Mouse (Mus musculus) heart, embryonic 16.5 days (tissue): Measurements from ENCODE around the gene Trove2. TPM values are rescaled to one million over a fixed set of nuclear protein-coding genes. Genes with fewer than 3 reads are reported as not detected.
"Not testable (repeated sequence)": the region's sequence is repeated elsewhere in the genome, so short reads cannot be mapped to it uniquely, and the experiment has no call there.

Experiments used
- ATAC-seq: fragments of 200-750 bp; cut with Nextera tagmentation; replicated peaks from 2 replicates; pipeline ENCODE4 v1.8.0; 2017; ENCODE audit warnings: moderate number of reproducible peaks; ENCODE audit not compliant: insufficient read depth, low FRiP score; ENCODE audit errors: extremely low read depth
- H3K27ac ChIP-seq: fragments of 300-500 bp; sonication (generic); 2 replicates; pipeline ENCODE4 v1.5.1; 2014; ENCODE audit warnings: mild to moderate bottlenecking, low read length, control low read depth, moderate library complexity
- H3K27me3 ChIP-seq: fragments of 300-500 bp; sonication (generic); 2 replicates; pipeline ENCODE4 v1.6.1; 2014; ENCODE audit warnings: low read length, mixed read lengths; ENCODE audit not compliant: control insufficient read depth, insufficient read depth
- H3K36me3 ChIP-seq: fragments of 300-500 bp; sonication (generic); 2 replicates; pipeline ENCODE4 v1.6.1; 2014; ENCODE audit not compliant: control insufficient read depth, insufficient read depth
- H3K4me1 ChIP-seq: fragments of 300-500 bp; sonication (generic); 2 replicates; pipeline ENCODE4 v1.6.1; 2014; ENCODE audit warnings: low read length, mixed read lengths; ENCODE audit not compliant: control insufficient read depth, insufficient read depth
- H3K4me2 ChIP-seq: fragments of 300-500 bp; sonication (generic); 2 replicates; pipeline ENCODE4 v1.6.1; 2014; ENCODE audit warnings: low read depth, mild to moderate bottlenecking, control low read depth, low read length
- H3K4me3 ChIP-seq: fragments of 300-500 bp; sonication (generic); 2 replicates; pipeline ENCODE4 v1.5.1; 2014; ENCODE audit warnings: mild to moderate bottlenecking, control low read depth, low read length
- H3K9ac ChIP-seq: fragments of 300-500 bp; sonication (generic); 2 replicates; pipeline ENCODE4 v1.6.1; 2014; ENCODE audit warnings: low read length, control low read depth
- H3K9me3 ChIP-seq: fragments of 300-500 bp; sonication (generic); replicated peaks from 2 replicates; pipeline ENCODE4 v1.6.1; 2016; ENCODE audit warnings: low read length; ENCODE audit not compliant: control insufficient read depth
- WGBS: fragments of 180-500 bp; shearing (Covaris S2); extraction: QIAGEN DNeasy Blood & Tissue Kit; methylation state at CpG from one replicate; pipeline ENCODE4 v1.1.7; 2014; 5-methylcytosine and 5-hydroxymethylcytosine counted together
- polyA plus RNA-seq: library from polyadenylated mRNA; unstranded; fragments of >200 nt; fragmentation: Nextera tagmentation; extraction: Ambion mirVana; gene quantifications from 2 replicates; pipeline ENCODE4 v1.2.1, GENCODE M21; 2015

Trove2 gene
- polyA plus RNA-seq, 1 experiment from 2014 or later: 11.7 TPM

DNA sequence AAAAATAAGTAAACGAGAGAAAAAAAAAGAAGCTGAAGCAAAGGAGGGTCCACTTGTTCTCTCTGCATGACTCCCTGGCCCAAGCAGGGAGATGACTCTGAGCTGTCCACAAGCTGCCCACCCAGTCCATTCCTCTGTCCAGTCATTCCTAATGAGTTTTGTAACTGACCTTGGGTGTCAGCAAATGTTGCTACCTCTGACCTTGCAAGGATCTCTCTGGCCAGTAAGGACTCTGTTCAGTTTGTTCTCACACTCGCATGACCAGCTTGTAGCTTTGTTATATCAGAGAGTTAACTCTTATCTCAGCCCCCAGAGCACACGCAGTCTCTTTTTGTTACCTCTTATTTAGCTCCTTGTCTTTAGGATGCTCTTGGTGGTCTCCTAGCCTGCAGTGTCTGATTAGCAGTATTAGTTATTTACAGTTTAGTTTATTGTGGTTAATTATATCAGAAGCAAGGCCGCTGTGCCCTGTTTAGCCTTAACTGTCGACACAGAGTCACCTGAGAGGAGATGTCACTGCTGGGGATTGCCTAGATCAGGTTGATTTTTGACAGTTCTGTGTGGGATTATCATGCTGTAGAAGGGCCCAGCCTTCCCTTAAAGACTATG, 52.3 kb downstream of the Trove2 start:
- 62% methylated on average over 5 of the region's 5 CpGs for WGBS
- Histone ChIP-seq H3K4me2 (no peak overlapping the region), H3K27me3 (no peaks in the 10 kb centered on the region)

DNA sequence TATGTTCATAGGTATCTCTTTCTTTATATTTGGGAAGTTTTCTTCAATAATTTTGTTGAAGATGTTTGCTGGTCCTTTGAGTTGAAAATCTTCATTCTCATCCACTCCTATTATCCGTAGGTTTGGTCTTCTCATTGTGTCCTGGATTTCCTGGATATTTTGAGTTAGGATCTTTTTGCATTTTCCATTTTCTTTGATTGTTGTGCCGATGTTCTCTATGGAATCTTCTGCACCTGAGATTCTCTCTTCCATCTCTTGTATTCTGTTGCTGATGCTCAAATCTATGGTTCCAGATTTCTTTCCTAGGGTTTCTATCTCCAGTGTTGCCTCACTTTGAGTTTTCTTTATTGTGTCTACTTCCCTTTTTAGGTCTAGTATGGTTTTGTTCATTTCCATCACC, 60.8 kb downstream of the Trove2 start, which contains the start of gene Glrx2:
Glrx2 (plus strand) TSS at position 301 of the 400 bp plus-strand sequence.
- H3K9ac ChIP-seq, H3K4me1 ChIP-seq, H3K27me3 ChIP-seq, H3K27ac ChIP-seq, H3K4me2 ChIP-seq, H3K9me3 ChIP-seq, H3K36me3 ChIP-seq, ATAC-seq, H3K4me3 ChIP-seq: not testable (repeated sequence)
- no CpG with 5 or more reads among the region's 2 CpGs for WGBS

More for the DNA sequence above, 52.3 kb downstream of the Trove2 start:
- no peak for ATAC-seq
- Histone ChIP-seq H3K9ac (no peak overlapping the region), H3K4me3 (no peak overlapping the region), H3K27ac (no peak overlapping the region), H3K9me3 (no peaks in the 10 kb centered on the region), H3K4me1 (no peaks in the 10 kb centered on the region), H3K36me3 (no peaks in the 10 kb centered on the region)

DNA sequence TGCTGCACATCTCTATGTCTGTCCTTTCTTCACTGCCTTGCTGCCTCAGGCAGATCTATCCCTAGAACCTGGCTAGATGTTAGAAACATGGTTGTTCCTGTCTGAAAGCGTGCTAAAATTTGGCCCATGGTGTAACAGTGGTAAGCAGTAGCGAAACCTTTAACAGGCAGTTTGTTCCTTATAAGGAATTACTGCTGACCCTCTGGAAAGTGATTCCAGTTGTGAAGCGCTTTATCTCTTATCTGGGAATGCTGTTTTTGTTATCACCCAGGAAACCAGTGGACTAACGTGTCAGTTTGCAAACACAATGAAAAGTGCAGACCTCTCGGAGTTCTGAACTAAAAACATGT, 66.3 kb downstream of the Trove2 start:
- H3K27ac ChIP-seq: no peak overlapping the region
- ATAC-seq: no peak

DNA sequence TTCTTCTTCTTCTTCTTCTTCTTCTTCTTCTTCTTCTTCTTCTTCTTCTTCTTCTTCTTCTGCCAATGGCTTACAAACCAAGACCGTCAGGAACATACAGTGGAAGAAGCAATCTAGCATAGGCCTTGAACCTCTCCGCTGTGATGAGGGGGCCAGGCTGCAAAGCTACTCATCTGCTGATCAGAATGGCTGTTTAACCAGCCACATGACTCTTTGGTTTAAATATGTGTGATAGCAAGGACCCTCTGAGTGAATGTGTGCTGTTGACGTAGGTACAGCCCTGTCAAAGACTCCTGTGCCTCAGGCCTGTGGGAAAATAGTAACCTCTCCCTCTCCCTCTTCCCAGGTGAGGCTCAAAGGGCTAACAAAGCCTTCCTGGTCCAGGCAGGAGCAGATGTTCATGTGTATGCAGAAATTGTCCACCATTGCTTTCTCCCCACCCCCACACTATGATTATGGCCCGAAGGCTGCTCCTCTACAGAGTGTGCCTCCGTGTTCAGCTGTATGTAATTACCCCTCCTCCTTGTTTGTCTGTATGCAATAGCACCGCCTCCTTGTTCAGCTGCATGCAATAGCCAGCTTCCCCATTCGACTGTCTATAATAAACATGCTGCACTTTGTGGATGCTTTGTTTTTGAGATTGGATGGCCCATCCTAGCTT, 66.8 kb downstream of the Trove2 start:
- ATAC-seq: no peak
- H3K9me3 ChIP-seq: no peaks in the 10 kb centered on the region
- H3K27ac ChIP-seq: no peak overlapping the region
- H3K4me3 ChIP-seq: no peak overlapping the region
- H3K4me2 ChIP-seq: no peak overlapping the region
- no peaks in the 10 kb centered on the region; the same call in 1 of the 2 replicates for H3K4me1 ChIP-seq
- H3K27me3 ChIP-seq: no peaks in the 10 kb centered on the region
- no peaks in the 10 kb centered on the region for H3K36me3 ChIP-seq
- 64% methylated on average over 7 of the region's 7 CpGs for WGBS
- no peak overlapping the region for H3K9ac ChIP-seq

More for the DNA sequence above, 66.3 kb downstream of the Trove2 start:
- Histone ChIP-seq H3K27me3 (no peaks in the 10 kb centered on the region), H3K9me3 (no peaks in the 10 kb centered on the region), H3K36me3 (no peaks in the 10 kb centered on the region), H3K9ac (no peak overlapping the region), H3K4me2 (no peak overlapping the region), H3K4me3 (no peak overlapping the region), H3K4me1 (no peaks in the 10 kb centered on the region; the same call in 1 of the 2 replicates)
- 32% methylated on average over 5 of the region's 5 CpGs for WGBS

DNA sequence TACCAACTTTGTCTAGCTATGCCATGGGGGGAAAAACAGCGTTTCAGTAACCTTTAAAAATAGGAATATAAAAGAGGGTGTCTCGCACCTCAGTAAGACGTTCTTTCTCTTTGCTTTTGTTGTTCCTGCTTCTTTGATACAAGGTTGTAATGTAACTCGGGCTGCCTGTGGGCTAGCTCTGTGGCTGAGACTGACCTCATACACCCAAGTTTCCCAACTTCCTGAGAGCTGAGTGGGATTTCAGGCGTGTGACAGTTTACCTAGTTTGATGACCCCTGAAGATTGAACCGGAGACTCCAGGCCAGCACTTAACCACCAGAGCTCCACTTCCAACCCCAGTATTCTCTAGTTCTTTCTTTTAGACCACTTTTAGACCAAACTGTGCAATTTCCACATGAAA, 68.5 kb downstream of the Trove2 start:
- ATAC-seq: no peak
- Histone ChIP-seq H3K36me3 (no peaks in the 10 kb centered on the region), H3K4me1 (peaks cover 2% of the 10 kb centered on the region; the same call in 1 of the 2 replicates), H3K4me3 (no peak overlapping the region), H3K4me2 (no peak overlapping the region), H3K9me3 (no peaks in the 10 kb centered on the region), H3K27ac (no peak overlapping the region), H3K27me3 (no peaks in the 10 kb centered on the region), H3K9ac (no peak overlapping the region)
- 63% methylated on average over 6 of the region's 6 CpGs for whole genome bisulfite sequencing

DNA sequence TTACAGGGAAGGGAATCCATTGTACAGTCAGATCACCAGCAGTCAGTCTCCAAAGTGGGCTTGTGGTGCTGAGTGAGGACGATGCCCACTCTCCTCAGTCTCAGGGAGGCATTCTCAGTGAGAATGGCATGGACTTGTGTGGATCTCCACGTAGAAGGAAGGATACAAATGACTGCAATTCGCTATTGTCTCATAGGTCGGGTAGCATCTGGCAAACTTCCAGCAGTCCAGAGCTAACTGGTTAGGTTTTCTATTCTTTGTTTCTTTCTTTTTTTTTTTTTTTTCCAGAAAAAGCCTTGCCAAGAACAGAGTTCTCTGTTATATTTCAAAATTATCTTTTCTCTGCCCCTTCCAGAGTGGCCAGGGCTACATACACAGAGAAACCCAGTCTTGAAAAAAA, 69.9 kb downstream of the Trove2 start:
- no peak overlapping the region for H3K27ac ChIP-seq
- H3K4me3 ChIP-seq: no peak overlapping the region
- no peak for ATAC-seq
- H3K9me3 ChIP-seq: no peaks in the 10 kb centered on the region
- WGBS: 62% methylated on average over 4 of the region's 4 CpGs
- no peak overlapping the region for H3K9ac ChIP-seq
- H3K36me3 ChIP-seq: no peaks in the 10 kb centered on the region
- no peak overlapping the region for H3K4me2 ChIP-seq
- no peaks in the 10 kb centered on the region for H3K27me3 ChIP-seq
- peaks cover 3% of the 10 kb centered on the region; the same call in 1 of the 2 replicates for H3K4me1 ChIP-seq

DNA sequence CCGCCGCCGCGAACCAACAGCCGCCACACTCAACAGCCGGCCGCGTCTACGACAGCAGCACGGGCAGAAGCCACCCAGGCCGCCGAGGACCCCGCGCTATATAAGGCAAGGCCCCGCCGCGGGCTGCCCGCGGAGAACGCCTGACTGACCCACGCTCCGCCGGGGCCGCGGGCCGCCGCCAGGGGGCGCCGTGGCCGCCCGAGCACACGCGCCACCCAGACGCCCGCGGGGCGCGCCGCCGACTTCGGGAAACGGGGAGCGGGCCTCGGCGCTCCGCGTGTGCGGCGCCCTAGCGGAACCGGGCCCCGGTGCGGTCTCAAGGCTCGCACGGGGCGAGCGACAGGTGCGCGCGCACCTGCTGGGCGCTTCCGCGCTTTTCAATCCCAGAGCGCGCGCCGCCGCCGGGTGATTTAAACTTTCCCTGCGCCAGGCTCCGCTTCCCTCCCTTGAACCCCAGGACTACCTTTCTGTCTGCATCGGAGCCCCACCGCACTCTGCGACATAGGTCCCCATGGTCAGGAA, 74.1 kb downstream of the Trove2 start, which contains the start of gene Cdc73:
Cdc73 (minus strand) TSS at position 153 of the 522 bp plus-strand sequence.
- H3K9ac ChIP-seq: peak within 1 kb of the TSS; percentile 94
- H3K4me1 ChIP-seq: 0 out of 2 replicates have a peak, but pooled peaks cover 9% of the 10 kb centered on the region
- under 1% methylated on average over 65 of the region's 74 CpGs for WGBS
- peak; percentile 99 for ATAC-seq
- no peaks in the 10 kb centered on the region for H3K27me3 ChIP-seq
- H3K36me3 ChIP-seq: peaks cover 5% of the 10 kb centered on the region
- H3K9me3 ChIP-seq: no peaks in the 10 kb centered on the region
- peak within 1 kb of the TSS; percentile 92 for H3K27ac ChIP-seq
- H3K4me2 ChIP-seq: peak within 1 kb of the TSS; percentile 70
- peak within 1 kb of the TSS; percentile 94 for H3K4me3 ChIP-seq

DNA sequence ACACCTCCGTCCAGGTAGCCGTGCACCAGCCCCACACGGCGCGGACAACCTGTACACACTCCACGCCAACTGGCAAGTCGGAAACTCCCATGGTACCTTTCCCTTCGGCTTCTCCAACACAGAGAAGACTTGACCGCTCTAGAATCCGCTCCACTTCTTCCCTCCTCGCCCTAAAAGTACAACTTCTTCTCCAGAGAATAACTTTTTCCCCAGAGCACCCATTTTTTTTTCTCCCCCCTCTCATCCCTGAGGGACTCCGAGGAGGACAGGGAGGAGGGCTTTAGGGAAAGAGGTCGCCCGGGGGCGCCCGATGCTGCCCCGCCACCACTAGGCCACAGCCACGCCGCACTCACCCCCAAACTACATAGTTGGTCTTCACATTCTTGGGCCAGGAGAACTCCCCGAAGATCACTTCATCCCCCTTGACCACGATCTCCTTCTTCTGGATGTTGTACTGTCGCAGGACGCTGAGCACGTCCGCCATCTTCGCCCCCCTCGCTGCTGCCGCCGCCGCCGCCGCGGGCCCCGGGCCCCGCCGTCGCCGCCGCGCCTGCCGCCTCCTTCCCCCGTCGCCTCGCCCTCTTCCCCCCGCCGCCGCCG, 74.6 kb downstream of the Trove2 start:
- peak overlapping the region; percentile 92 for H3K27ac ChIP-seq
- 0 out of 2 replicates have a peak, but pooled peaks cover 9% of the 10 kb centered on the region for H3K4me1 ChIP-seq
- H3K4me2 ChIP-seq: peak overlapping the region; percentile 70
- peak overlapping the region; percentile 94 for H3K4me3 ChIP-seq
- peaks cover 5% of the 10 kb centered on the region for H3K36me3 ChIP-seq
- WGBS: 1% methylated on average over 45 of the region's 48 CpGs
- ATAC-seq: peak; percentile 67
- no peaks in the 10 kb centered on the region for H3K9me3 ChIP-seq
- H3K9ac ChIP-seq: peak overlapping the region; percentile 94
- H3K27me3 ChIP-seq: no peaks in the 10 kb centered on the region

DNA sequence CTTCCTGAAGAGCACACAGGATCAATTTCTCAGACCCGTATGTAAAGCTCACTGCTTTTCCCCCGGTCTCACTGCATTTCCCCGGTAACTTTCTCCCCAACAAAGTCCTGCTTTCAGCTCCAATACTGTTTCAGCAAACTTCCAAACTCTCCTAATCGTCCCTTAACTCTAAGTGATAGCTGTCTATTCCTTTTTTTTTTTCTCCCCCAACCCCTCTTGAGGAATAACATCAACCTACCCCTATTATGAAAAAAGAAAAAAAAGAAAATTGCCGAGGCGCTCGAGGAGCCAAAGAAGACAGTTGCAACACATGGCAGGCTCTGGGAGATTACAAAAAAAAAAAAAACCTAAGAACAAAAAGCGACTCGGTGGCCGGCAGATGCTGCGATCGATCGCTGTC, 75.1 kb downstream of the Trove2 start:
- 2% methylated on average over 13 of the region's 13 CpGs for WGBS
- Histone ChIP-seq H3K27me3 (no peaks in the 10 kb centered on the region), H3K36me3 (peaks cover 5% of the 10 kb centered on the region), H3K27ac (peak overlapping the region; percentile 92), H3K9ac (peak overlapping the region; percentile 94), H3K4me2 (peak overlapping the region; percentile 70), H3K9me3 (no peaks in the 10 kb centered on the region), H3K4me1 (0 out of 2 replicates have a peak, but pooled peaks cover 9% of the 10 kb centered on the region), H3K4me3 (peak overlapping the region; percentile 94)
- ATAC-seq: no peak
